Mouse (Mus musculus): Measurements from ENCODE around the gene Catsper2.
"Not testable (repeated sequence)": the region's sequence is repeated elsewhere in the genome, so short reads cannot be mapped to it uniquely, and the experiment has no call there.

Gene Catsper2

GRCm38 (mm10) chr2:121425890-121426289 is 12.3 kb upstream of the Catsper2 start:
- DNase-seq: no peak

- no peak for DNase-seq
These were observed 9.6 kb upstream of the Catsper2 start for GRCm38 (mm10) chr2:121423166-121423565.

- no peak for DNase-seq
These were observed 4.9 kb upstream of the Catsper2 start for GRCm38 (mm10) chr2:121418476-121418875.

- no peak for DNase-seq
These were observed 2.8 kb upstream of the Catsper2 start for GRCm38 (mm10) chr2:121416356-121416755.

- DNase-seq: no peak
These were observed 2.0 kb upstream of the Catsper2 start for GRCm38 (mm10) chr2:121415591-121415990.

- no peak for DNase-seq
These were observed 1.5 kb upstream of the Catsper2 start for GRCm38 (mm10) chr2:121415103-121415502.

- DNase-seq: peak; percentile 40 to 51
These were observed 620 bp upstream of the Catsper2 start for GRCm38 (mm10) chr2:121414139-121414685.

- DNase-seq: peak in 1 of 2 experiments; percentile 1
These were observed 677 bp downstream of the Catsper2 start for GRCm38 (mm10) chr2:121412843-121413386.

- peak; percentile 3 to 19 for DNase-seq
These were observed 5.4 kb downstream of the Catsper2 start for GRCm38 (mm10) chr2:121408160-121408559.

- no peak for DNase-seq
These were observed 10.3 kb downstream of the Catsper2 start for GRCm38 (mm10) chr2:121403296-121403695.

- peak; percentile 24 to 31 for DNase-seq
These were observed 17.0 kb downstream of the Catsper2 start for GRCm38 (mm10) chr2:121396624-121397023.

- not testable (repeated sequence) for DNase-seq
These were observed 26.5 kb downstream of the Catsper2 start, which contains the start of gene Strc for GRCm38 (mm10) chr2:121386961-121387575. Gene Strc, minus strand, starts transcription at chr2:121387168.

GRCm38 (mm10) chr2:121374766-121375165 is 38.8 kb downstream of the Catsper2 start:
- DNase-seq: no peak

GRCm38 (mm10) chr2:121372266-121372665 is 41.3 kb downstream of the Catsper2 start:
- DNase-seq: no peak

GRCm38 (mm10) chr2:121370921-121371320 is 42.7 kb downstream of the Catsper2 start:
- DNase-seq: no peak

- DNase-seq: no peak
These were observed 44.8 kb downstream of the Catsper2 start for GRCm38 (mm10) chr2:121368831-121369230.

- no peak for DNase-seq
These were observed 49.9 kb downstream of the Catsper2 start for GRCm38 (mm10) chr2:121363656-121364055.

GRCm38 (mm10) chr2:121359461-121359860 is 54.1 kb downstream of the Catsper2 start:
- DNase-seq: no peak

GRCm38 (mm10) chr2:121358381-121358780 is 55.2 kb downstream of the Catsper2 start:
- peak in 1 of 2 experiments; percentile 17 for DNase-seq

GRCm38 (mm10) chr2:121357961-121358360 is 55.6 kb downstream of the Catsper2 start:
- DNase-seq: no peak

- DNase-seq: no peak
These were observed 56.1 kb downstream of the Catsper2 start, which contains the start of gene Ckmt1 for GRCm38 (mm10) chr2:121357494-121357893. Gene Ckmt1, plus strand, starts transcription at chr2:121357714.

GRCm38 (mm10) chr2:121354820-121355592 is 58.6 kb downstream of the Catsper2 start, which contains the start of gene Ppip5k1:
Gene Ppip5k1, minus strand, starts transcription at chr2:121355396.
- peak; percentile 94 to 95 for DNase-seq

- no peak for DNase-seq
These were observed 59.2 kb downstream of the Catsper2 start for GRCm38 (mm10) chr2:121354378-121354777.

Measured in thymus, adult 18-20 months (tissue).